Mouse (Mus musculus): ENCODE measurements around the gene Tsnaxip1. TPM values are rescaled to one million over a fixed set of nuclear protein-coding genes. Genes with fewer than 3 reads are reported as not detected.

Tsnaxip1 gene
- 3.5 and 7.2 TPM in 2 replicates for polyA plus RNA-seq (2015; fragmentation: Nextera tagmentation; extraction: Ambion mirVana)

- H3K27me3 ChIP-seq = no peaks in the 10 kb centered on the region
- H3K27ac ChIP-seq (replicated peaks) = peak within 1 kb of the TSS; percentile 76
- H3K4me1 ChIP-seq = peaks cover 18% of the 10 kb centered on the region
- peaks cover 29% of the 10 kb centered on the region for H3K36me3 ChIP-seq
- H3K9ac ChIP-seq = peak within 1 kb of the TSS; percentile 98
- peak within 1 kb of the TSS; percentile 81 for H3K4me2 ChIP-seq (replicated peaks)
- WGBS = under 1% methylated on average over 52 of the region's 52 CpGs
- no peaks in the 10 kb centered on the region for H3K9me3 ChIP-seq (replicated peaks)
- peak within 1 kb of the TSS; percentile 98 for H3K4me3 ChIP-seq (replicated peaks)
- ATAC-seq (ENCODE audit: insufficient number of reproducible peaks, low FRiP score, low TSS enrichment, low read depth) = peak; percentile 99
Measured at GRCm38 (mm10) chr8:105826861-105827848, at the start of gene Tsnaxip1, which contains the start of gene Ranbp10. Tsnaxip1 (plus strand) TSS chr8:105827731. Ranbp10 (minus strand) TSS chr8:105827350.

- H3K36me3 ChIP-seq = peaks cover 84% of the 10 kb centered on the region
- no peak overlapping the region for H3K9ac ChIP-seq
- no peaks in the 10 kb centered on the region for H3K27me3 ChIP-seq
- WGBS = 84% methylated on average over 2 of the region's 2 CpGs
- H3K9me3 ChIP-seq (replicated peaks) = no peaks in the 10 kb centered on the region
- no peaks in the 10 kb centered on the region for H3K4me1 ChIP-seq
- no peak for ATAC-seq (ENCODE audit: insufficient number of reproducible peaks, low FRiP score, low TSS enrichment, low read depth)
- no peak overlapping the region for H3K4me3 ChIP-seq (replicated peaks)
- no peak overlapping the region for H3K27ac ChIP-seq (replicated peaks)
- no peak overlapping the region for H3K4me2 ChIP-seq (replicated peaks)
Measured at GRCm38 (mm10) chr8:105777833-105778232, 49.7 kb upstream of the Tsnaxip1 start.

GRCm38 (mm10) chr8:105780298-105780697 is 47.2 kb upstream of the Tsnaxip1 start:
- peaks cover 71% of the 10 kb centered on the region for H3K36me3 ChIP-seq

GRCm38 (mm10) chr8:105788241-105788640 is 39.3 kb upstream of the Tsnaxip1 start:
- H3K9ac ChIP-seq = no peak overlapping the region
- ATAC-seq (ENCODE audit: insufficient number of reproducible peaks, low FRiP score, low TSS enrichment, low read depth) = no peak
- WGBS = 90% methylated on average over 2 of the region's 2 CpGs

More at GRCm38 (mm10) chr8:105780298-105780697, 47.2 kb upstream of the Tsnaxip1 start:
- Histone ChIP-seq H3K9ac (no peak overlapping the region), H3K27me3 (no peaks in the 10 kb centered on the region), H3K9me3 (replicated peaks) (no peaks in the 10 kb centered on the region), H3K4me1 (no peaks in the 10 kb centered on the region), H3K27ac (replicated peaks) (no peak overlapping the region), H3K4me2 (replicated peaks) (no peak overlapping the region), H3K4me3 (replicated peaks) (no peak overlapping the region)
- WGBS = 87% methylated on average over 5 of the region's 5 CpGs
- ATAC-seq (ENCODE audit: insufficient number of reproducible peaks, low FRiP score, low TSS enrichment, low read depth) = no peak

GRCm38 (mm10) chr8:105788927-105789326 is 38.6 kb upstream of the Tsnaxip1 start:
- ATAC-seq (ENCODE audit: insufficient number of reproducible peaks, low FRiP score, low TSS enrichment, low read depth) = no peak
- H3K4me3 ChIP-seq (replicated peaks) = no peak overlapping the region
- 0 out of 2 replicates have a peak, but pooled peaks cover 4% of the 10 kb centered on the region for H3K4me1 ChIP-seq
- no peaks in the 10 kb centered on the region for H3K9me3 ChIP-seq (replicated peaks)
- H3K4me2 ChIP-seq (replicated peaks) = no peak overlapping the region
- H3K27me3 ChIP-seq = no peaks in the 10 kb centered on the region
- no peak overlapping the region for H3K9ac ChIP-seq
- peaks cover 22% of the 10 kb centered on the region for H3K36me3 ChIP-seq
- WGBS = 64% methylated on average over 4 of the region's 4 CpGs
- H3K27ac ChIP-seq (replicated peaks) = no peak overlapping the region

More at GRCm38 (mm10) chr8:105788241-105788640, 39.3 kb upstream of the Tsnaxip1 start:
- peaks cover 28% of the 10 kb centered on the region for H3K36me3 ChIP-seq
- H3K27ac ChIP-seq (replicated peaks) = no peak overlapping the region
- no peaks in the 10 kb centered on the region for H3K9me3 ChIP-seq (replicated peaks)
- no peak overlapping the region for H3K4me3 ChIP-seq (replicated peaks)
- no peak overlapping the region for H3K4me2 ChIP-seq (replicated peaks)
- H3K4me1 ChIP-seq = 0 out of 2 replicates have a peak, but pooled peaks cover under 1% of the 10 kb centered on the region
- no peaks in the 10 kb centered on the region for H3K27me3 ChIP-seq

- Histone ChIP-seq H3K4me3 (replicated peaks) (no peak overlapping the region), H3K27ac (replicated peaks) (no peak overlapping the region), H3K27me3 (no peaks in the 10 kb centered on the region), H3K4me1 (peaks cover 8% of the 10 kb centered on the region; the same call in 1 of the 2 replicates), H3K36me3 (peaks cover 21% of the 10 kb centered on the region; the same call in 1 of the 2 replicates), H3K4me2 (replicated peaks) (no peak overlapping the region), H3K9ac (no peak overlapping the region), H3K9me3 (replicated peaks) (no peaks in the 10 kb centered on the region)
- ATAC-seq (ENCODE audit: insufficient number of reproducible peaks, low FRiP score, low TSS enrichment, low read depth) = no peak
Measured at GRCm38 (mm10) chr8:105789626-105790025, 37.9 kb upstream of the Tsnaxip1 start.

- H3K27ac ChIP-seq (replicated peaks) = no peak overlapping the region
- no peak overlapping the region for H3K9ac ChIP-seq
- H3K9me3 ChIP-seq (replicated peaks) = no peaks in the 10 kb centered on the region
- peaks cover 3% of the 10 kb centered on the region; the same call in 1 of the 2 replicates for H3K36me3 ChIP-seq
- no peak overlapping the region for H3K4me2 ChIP-seq (replicated peaks)
- peaks cover 9% of the 10 kb centered on the region for H3K4me1 ChIP-seq
- WGBS = 81% methylated on average over 1 of the region's 1 CpGs
- no peak for ATAC-seq (ENCODE audit: insufficient number of reproducible peaks, low FRiP score, low TSS enrichment, low read depth)
- no peak overlapping the region for H3K4me3 ChIP-seq (replicated peaks)
- no peaks in the 10 kb centered on the region for H3K27me3 ChIP-seq
Measured at GRCm38 (mm10) chr8:105793331-105793730, 34.2 kb upstream of the Tsnaxip1 start.

GRCm38 (mm10) chr8:105794009-105794598 is 33.4 kb upstream of the Tsnaxip1 start:
- H3K4me3 ChIP-seq (replicated peaks) = no peak overlapping the region
- 67% methylated on average over 3 of the region's 3 CpGs for WGBS
- peak overlapping the region; percentile 68 for H3K27ac ChIP-seq (replicated peaks)
- ATAC-seq (ENCODE audit: insufficient number of reproducible peaks, low FRiP score, low TSS enrichment, low read depth) = no peak
- H3K4me1 ChIP-seq = peaks cover 17% of the 10 kb centered on the region
- H3K36me3 ChIP-seq = no peaks in the 10 kb centered on the region
- H3K9me3 ChIP-seq (replicated peaks) = no peaks in the 10 kb centered on the region
- H3K9ac ChIP-seq = no peak overlapping the region
- H3K27me3 ChIP-seq = no peaks in the 10 kb centered on the region
- H3K4me2 ChIP-seq (replicated peaks) = no peak overlapping the region

GRCm38 (mm10) chr8:105795785-105796184 is 31.7 kb upstream of the Tsnaxip1 start:
- ATAC-seq (ENCODE audit: insufficient number of reproducible peaks, low FRiP score, low TSS enrichment, low read depth) = no peak
- Histone ChIP-seq H3K9me3 (replicated peaks) (no peaks in the 10 kb centered on the region), H3K4me1 (peaks cover 34% of the 10 kb centered on the region), H3K4me2 (replicated peaks) (no peak overlapping the region), H3K9ac (no peak overlapping the region), H3K27ac (replicated peaks) (no peak overlapping the region), H3K27me3 (no peaks in the 10 kb centered on the region), H3K36me3 (no peaks in the 10 kb centered on the region), H3K4me3 (replicated peaks) (no peak overlapping the region)
- WGBS = 75% methylated on average over 1 of the region's 1 CpGs

GRCm38 (mm10) chr8:105798408-105798807 is 29.1 kb upstream of the Tsnaxip1 start:
- 71% methylated on average over 5 of the region's 5 CpGs for WGBS
- H3K4me3 ChIP-seq (replicated peaks) = no peak overlapping the region
- no peak for ATAC-seq (ENCODE audit: insufficient number of reproducible peaks, low FRiP score, low TSS enrichment, low read depth)
- no peaks in the 10 kb centered on the region for H3K27me3 ChIP-seq
- H3K27ac ChIP-seq (replicated peaks) = peak overlapping the region; percentile 81
- no peak overlapping the region for H3K4me2 ChIP-seq (replicated peaks)
- peaks cover 32% of the 10 kb centered on the region for H3K4me1 ChIP-seq
- H3K9me3 ChIP-seq (replicated peaks) = no peaks in the 10 kb centered on the region
- no peak overlapping the region for H3K9ac ChIP-seq
- 0 out of 2 replicates have a peak, but pooled peaks cover 4% of the 10 kb centered on the region for H3K36me3 ChIP-seq

Data from embryonic facial prominence, embryonic 15.5 days (tissue).